Mouse (Mus musculus): ENCODE results near the gene Slc51b. TPM values are rescaled to one million over a fixed set of nuclear protein-coding genes. Genes with fewer than 3 reads are reported as not detected.

Slc51b gene
- polyA plus RNA-seq, 1 experiment = not detected

DNA sequence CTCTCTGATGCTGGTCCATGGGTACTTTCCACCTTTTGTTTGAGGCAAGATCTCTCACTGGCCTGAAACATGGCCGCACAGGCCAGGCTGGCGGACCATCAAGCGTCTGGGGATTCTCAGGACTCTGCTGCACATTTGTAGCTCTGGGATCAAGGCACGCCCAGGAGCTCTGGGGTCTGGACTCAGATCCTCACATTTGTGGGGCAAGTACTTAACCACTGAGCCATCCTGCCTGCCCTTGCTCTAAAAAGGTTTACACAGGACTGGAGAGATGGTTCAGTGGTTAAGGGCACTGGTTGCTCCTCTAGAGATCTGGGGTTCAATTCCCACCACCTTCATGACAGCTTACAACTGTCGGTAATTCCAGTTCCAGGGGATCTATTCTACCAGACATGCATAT lies 8.2 kb upstream of the Slc51b start:
- Histone ChIP-seq H3K79me2 (ENCODE audit: control insufficient read depth, insufficient read depth) (no peaks in the 10 kb centered on the region), H3ac (ENCODE audit: control insufficient read depth, insufficient read length) (no peak overlapping the region), H3K4me3 (no peak overlapping the region), H3K4me2 (ENCODE audit: low read depth) (no peak overlapping the region), H3K27me3 (ENCODE audit: control insufficient read depth, insufficient read depth, insufficient read length) (no peaks in the 10 kb centered on the region), H3K36me3 (ENCODE audit: control insufficient read depth, insufficient read depth) (no peaks in the 10 kb centered on the region)
- no peak for TF ChIP-seq CEBPB (IDR thresholded peaks at IDR 0.05; ENCODE audit: insufficient read depth, poor library complexity, severe bottlenecking)
- TF ChIP-seq POLR2AphosphoS2 (IDR thresholded peaks at IDR 0.05; ENCODE audit: insufficient read length, low read depth) = no peak
- TF ChIP-seq MYOG (IDR thresholded peaks at IDR 0.05; ENCODE audit: control insufficient read depth in 1 of 3, insufficient read depth in 1 of 3, insufficient read length in 2 of 3, low read depth in 2 of 3) = no peak
- no peak for TF ChIP-seq SRF (IDR thresholded peaks at IDR 0.05; ENCODE audit: control insufficient read depth, insufficient read length, low read depth)
- TF ChIP-seq MAX (IDR thresholded peaks at IDR 0.05; ENCODE audit: low read depth) = no peak
- TF ChIP-seq TCF3 (IDR thresholded peaks at IDR 0.05; ENCODE audit: insufficient read length, low read depth) = no peak
- no peak for TF ChIP-seq E2F4 (IDR thresholded peaks at IDR 0.05; ENCODE audit: insufficient read depth)

GRCm38 (mm10) chr9:65430401-65430800 lies 7.6 kb upstream of the Slc51b start:
- Histone ChIP-seq H3K4me3 (no peak overlapping the region), H3K4me2 (ENCODE audit: low read depth) (no peak overlapping the region), H3K27me3 (ENCODE audit: control insufficient read depth, insufficient read depth, insufficient read length) (no peaks in the 10 kb centered on the region), H3K79me2 (ENCODE audit: control insufficient read depth, insufficient read depth) (no peaks in the 10 kb centered on the region), H3ac (ENCODE audit: control insufficient read depth, insufficient read length) (no peak overlapping the region), H3K36me3 (ENCODE audit: control insufficient read depth, insufficient read depth) (no peaks in the 10 kb centered on the region)
- no peak for TF ChIP-seq REST (IDR thresholded peaks at IDR 0.05; ENCODE audit: insufficient read depth, insufficient read length)
- TF ChIP-seq USF1 (IDR thresholded peaks at IDR 0.05; ENCODE audit: low read depth) = no peak
- TF ChIP-seq SRF (IDR thresholded peaks at IDR 0.05; ENCODE audit: control insufficient read depth, insufficient read length, low read depth) = no peak
- TF ChIP-seq TCF3 (IDR thresholded peaks at IDR 0.05; ENCODE audit: insufficient read length, low read depth) = no peak
- no peak for TF ChIP-seq CEBPB (IDR thresholded peaks at IDR 0.05; ENCODE audit: insufficient read depth, poor library complexity, severe bottlenecking)
- no peak for TF ChIP-seq E2F4 (IDR thresholded peaks at IDR 0.05; ENCODE audit: insufficient read depth)
- TF ChIP-seq MYOG (IDR thresholded peaks at IDR 0.05; ENCODE audit: control insufficient read depth in 1 of 3, insufficient read depth in 1 of 3, insufficient read length in 2 of 3, low read depth in 2 of 3) = no peak
- no peak for TF ChIP-seq POLR2A (IDR thresholded peaks at IDR 0.05; ENCODE audit: insufficient read length, low read depth)
- TF ChIP-seq POLR2AphosphoS2 (IDR thresholded peaks at IDR 0.05; ENCODE audit: insufficient read length, low read depth) = no peak

- Histone ChIP-seq H3K79me2 (ENCODE audit: control insufficient read depth, insufficient read depth) (no peaks in the 10 kb centered on the region), H3ac (ENCODE audit: control insufficient read depth, insufficient read length) (no peak overlapping the region), H3K36me3 (ENCODE audit: control insufficient read depth, insufficient read depth) (no peaks in the 10 kb centered on the region), H3K4me2 (ENCODE audit: low read depth) (no peak overlapping the region), H3K27me3 (ENCODE audit: control insufficient read depth, insufficient read depth, insufficient read length) (no peaks in the 10 kb centered on the region), H3K4me3 (no peak overlapping the region)
- TF ChIP-seq MAX (IDR thresholded peaks at IDR 0.05; ENCODE audit: low read depth) (no peak), MYOD1 (IDR thresholded peaks at IDR 0.05; ENCODE audit: control insufficient read depth in 1 of 3, insufficient read length in 2 of 3, low read depth in 2 of 3) (no peak), TCF12 (IDR thresholded peaks at IDR 0.05; ENCODE audit: insufficient read depth, poor library complexity, severe bottlenecking) (no peak), MYOG (IDR thresholded peaks at IDR 0.05; ENCODE audit: control insufficient read depth in 1 of 3, insufficient read depth in 1 of 3, insufficient read length in 2 of 3, low read depth in 2 of 3) (no peak), POLR2AphosphoS2 (IDR thresholded peaks at IDR 0.05; ENCODE audit: insufficient read length, low read depth) (no peak), SRF (IDR thresholded peaks at IDR 0.05; ENCODE audit: control insufficient read depth, insufficient read length, low read depth) (no peak), POLR2A (IDR thresholded peaks at IDR 0.05; ENCODE audit: insufficient read length, low read depth) (no peak)
Measured at GRCm38 (mm10) chr9:65428003-65428402, 5.2 kb upstream of the Slc51b start.

GRCm38 (mm10) chr9:65427511-65427910 lies 4.8 kb upstream of the Slc51b start:
- TF ChIP-seq POLR2A (IDR thresholded peaks at IDR 0.05; ENCODE audit: insufficient read length, low read depth) (no peak), POLR2AphosphoS2 (IDR thresholded peaks at IDR 0.05; ENCODE audit: insufficient read length, low read depth) (no peak), TCF3 (IDR thresholded peaks at IDR 0.05; ENCODE audit: insufficient read length, low read depth) (no peak), USF1 (IDR thresholded peaks at IDR 0.05; ENCODE audit: low read depth) (no peak), MYOD1 (IDR thresholded peaks at IDR 0.05; ENCODE audit: control insufficient read depth in 1 of 3, insufficient read length in 2 of 3, low read depth in 2 of 3) (no peak), E2F4 (IDR thresholded peaks at IDR 0.05; ENCODE audit: insufficient read depth) (no peak), TCF12 (IDR thresholded peaks at IDR 0.05; ENCODE audit: insufficient read depth, poor library complexity, severe bottlenecking) (no peak)

GRCm38 (mm10) chr9:65424393-65424792 lies 1.6 kb upstream of the Slc51b start:
- Histone ChIP-seq H3K79me2 (ENCODE audit: control insufficient read depth, insufficient read depth) (no peaks in the 10 kb centered on the region), H3K4me2 (ENCODE audit: low read depth) (no peak overlapping the region), H3K27me3 (ENCODE audit: control insufficient read depth, insufficient read depth, insufficient read length) (no peaks in the 10 kb centered on the region), H3ac (ENCODE audit: control insufficient read depth, insufficient read length) (no peak overlapping the region), H3K36me3 (ENCODE audit: control insufficient read depth, insufficient read depth) (no peaks in the 10 kb centered on the region), H3K4me3 (no peak overlapping the region)
- no peak for TF ChIP-seq TCF12 (IDR thresholded peaks at IDR 0.05; ENCODE audit: insufficient read depth, poor library complexity, severe bottlenecking)
- no peak for TF ChIP-seq REST (IDR thresholded peaks at IDR 0.05; ENCODE audit: insufficient read depth, insufficient read length)
- no peak for TF ChIP-seq POLR2AphosphoS2 (IDR thresholded peaks at IDR 0.05; ENCODE audit: insufficient read length, low read depth)
- TF ChIP-seq E2F4 (IDR thresholded peaks at IDR 0.05; ENCODE audit: insufficient read depth) = no peak
- no peak for TF ChIP-seq TCF3 (IDR thresholded peaks at IDR 0.05; ENCODE audit: insufficient read length, low read depth)
- no peak for TF ChIP-seq SRF (IDR thresholded peaks at IDR 0.05; ENCODE audit: control insufficient read depth, insufficient read length, low read depth)
- TF ChIP-seq POLR2A (IDR thresholded peaks at IDR 0.05; ENCODE audit: insufficient read length, low read depth) = no peak
- TF ChIP-seq CEBPB (IDR thresholded peaks at IDR 0.05; ENCODE audit: insufficient read depth, poor library complexity, severe bottlenecking) = no peak
- no peak for TF ChIP-seq USF1 (IDR thresholded peaks at IDR 0.05; ENCODE audit: low read depth)

More at GRCm38 (mm10) chr9:65427511-65427910, 4.8 kb upstream of the Slc51b start:
- no peak overlapping the region for H3K4me3 ChIP-seq
- H3K27me3 ChIP-seq (ENCODE audit: control insufficient read depth, insufficient read depth, insufficient read length) = no peaks in the 10 kb centered on the region
- no peak overlapping the region for H3ac ChIP-seq (ENCODE audit: control insufficient read depth, insufficient read length)
- H3K4me2 ChIP-seq (ENCODE audit: low read depth) = no peak overlapping the region
- no peaks in the 10 kb centered on the region for H3K36me3 ChIP-seq (ENCODE audit: control insufficient read depth, insufficient read depth)
- no peaks in the 10 kb centered on the region for H3K79me2 ChIP-seq (ENCODE audit: control insufficient read depth, insufficient read depth)

Measured in myocyte (in vitro differentiated cells).